Mouse (Mus musculus): ENCODE measurements around the gene Gm8882. TPM values are rescaled to one million over a fixed set of nuclear protein-coding genes. Genes with fewer than 3 reads are reported as not detected.

Gm8882 gene
- not detected in 2 replicates for polyA plus RNA-seq (2015; fragmentation: Nextera tagmentation; extraction: Ambion mirVana)

DNA sequence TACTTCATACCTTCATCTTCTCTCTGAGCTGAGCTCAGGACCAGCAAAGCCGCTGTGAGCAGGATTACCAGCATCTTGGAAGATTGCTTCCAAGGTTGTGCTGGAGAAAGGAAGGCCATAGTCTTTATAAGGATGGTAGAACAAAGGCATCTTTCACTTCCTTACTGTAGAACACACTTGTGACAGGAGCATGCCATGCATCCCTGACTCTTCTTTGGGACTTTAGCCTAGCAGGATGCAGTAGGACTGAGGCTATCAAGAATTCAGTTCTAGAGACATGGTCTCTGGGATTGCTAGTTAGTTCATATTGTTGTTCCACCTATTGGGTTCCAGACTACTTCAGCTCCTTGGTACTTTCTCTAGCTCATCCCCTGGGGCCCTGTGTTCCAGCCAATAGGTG is at the start of gene Gm8882:
Gm8882 (minus strand) TSS at position 101 of the 400 bp plus-strand sequence.

GRCm38 (mm10) chr6:132314657-132315056 is 49.3 kb downstream of the Gm8882 start, which contains the start of gene Prpmp5:
Gene Prpmp5 (minus strand): TSS chr6:132314757.

Other genes starting within 250 kb of the Gm8882 start
- not detected in 2 replicates for gene Prb1, start 153.6 kb downstream of the Gm8882 start, polyA plus RNA-seq (2015; fragmentation: Nextera tagmentation; extraction: Ambion mirVana)
- not detected in 2 replicates for gene Prpmp5, start 49.4 kb downstream of the Gm8882 start, polyA plus RNA-seq (2015; fragmentation: Nextera tagmentation; extraction: Ambion mirVana)
- not detected in 2 replicates for gene Prh1, start 205.7 kb upstream of the Gm8882 start, polyA plus RNA-seq (2015; fragmentation: Nextera tagmentation; extraction: Ambion mirVana)
- gene Prp2, start 231.8 kb upstream of the Gm8882 start, polyA plus RNA-seq (2015; fragmentation: Nextera tagmentation; extraction: Ambion mirVana), result not detected in 2 replicates